Mouse (Mus musculus): ENCODE measurements around the gene Kbtbd2.

- peak; percentile 93 for TF ChIP-seq CTCF (IDR thresholded peaks at IDR 0.05; ENCODE audit: low read depth)
- no peak for TF ChIP-seq EP300 (optimal IDR thresholded peaks at IDR 0.05)
Observed at GRCm38 (mm10) chr6:56808656-56809055, 11.0 kb upstream of the Kbtbd2 start.

Measured in stomach, postnatal 0 days (tissue).